Mouse (Mus musculus) hindbrain, embryonic 15.5 days (tissue): ENCODE measurements around the gene Npas3. TPM values are rescaled to one million over a fixed set of nuclear protein-coding genes. Genes with fewer than 3 reads are reported as not detected.

Experiments used
- ATAC-seq: fragments of 200-750 bp; cut with Nextera tagmentation; 2 replicates; pipeline ENCODE4 v1.8.0; 2017; ENCODE audit warnings: low read depth, moderate number of reproducible peaks, moderate TSS enrichment; ENCODE audit not compliant: low FRiP score
- H3K27ac ChIP-seq: fragments of 300-500 bp; sonication (generic); replicated peaks from 2 replicates; pipeline ENCODE4 v1.5.1; 2015; ENCODE audit warnings: mild to moderate bottlenecking, inconsistent platforms
- H3K27me3 ChIP-seq: fragments of 300-500 bp; sonication (generic); 2 replicates; pipeline ENCODE4 v1.6.1; 2015; ENCODE audit warnings: control low read depth, inconsistent platforms
- H3K36me3 ChIP-seq: fragments of 300-500 bp; sonication (generic); 2 replicates; pipeline ENCODE4 v1.6.1; 2015; ENCODE audit warnings: control low read depth, inconsistent platforms
- H3K4me1 ChIP-seq: fragments of 300-500 bp; sonication (generic); replicated peaks from 2 replicates; pipeline ENCODE4 v1.6.1; 2015; ENCODE audit warnings: control low read depth, inconsistent platforms
- H3K4me2 ChIP-seq: fragments of 300-500 bp; sonication (generic); 2 replicates; pipeline ENCODE4 v1.6.1; 2015; ENCODE audit warnings: moderate library complexity, mild to moderate bottlenecking, inconsistent platforms
- H3K4me3 ChIP-seq: fragments of 300-500 bp; sonication (generic); 2 replicates; pipeline ENCODE4 v1.5.1; 2015; ENCODE audit warnings: mild to moderate bottlenecking, inconsistent platforms
- H3K9ac ChIP-seq: fragments of 300-500 bp; sonication (generic); 2 replicates; pipeline ENCODE4 v1.6.1; 2015; ENCODE audit warnings: inconsistent platforms
- H3K9me3 ChIP-seq: fragments of 300-500 bp; sonication (generic); 2 replicates; pipeline ENCODE4 v1.6.1; 2016; ENCODE audit warnings: control low read depth, inconsistent platforms
- WGBS: fragments of 180-500 bp; shearing (Covaris S2); methylation state at CpG from one replicate; pipeline ENCODE4 v1.1.7; 2015; 5-methylcytosine and 5-hydroxymethylcytosine counted together
- polyA plus RNA-seq: library from polyadenylated mRNA; unstranded; fragments of >200 nt; fragmentation: Nextera tagmentation; extraction: Ambion mirVana; gene quantifications from 2 replicates; pipeline ENCODE4 v1.2.1, GENCODE M21; 2015

Gene Npas3
- polyA plus RNA-seq, 1 experiment from 2014 or later, result 27.1 TPM

- H3K27me3 ChIP-seq, result no peaks in the 10 kb centered on the region
- H3K36me3 ChIP-seq, result no peaks in the 10 kb centered on the region
- H3K27ac ChIP-seq, result no peak overlapping the region
- no peak overlapping the region for H3K4me3 ChIP-seq
- no peak overlapping the region for H3K9ac ChIP-seq
- WGBS, result 47% methylated on average over 15 of the region's 15 CpGs
- H3K9me3 ChIP-seq, result no peaks in the 10 kb centered on the region
- ATAC-seq, result no peak
- peaks cover 2% of the 10 kb centered on the region; the same call in 1 of the 2 replicates for H3K4me1 ChIP-seq
- no peak overlapping the region for H3K4me2 ChIP-seq
These were observed 796.3 kb downstream of the Npas3 start for GRCm38 (mm10) chr12:54044606-54045334.

- WGBS, result 74% methylated on average over 4 of the region's 4 CpGs
- no peak for ATAC-seq
- no peaks in the 10 kb centered on the region for H3K36me3 ChIP-seq
These were observed 796.9 kb downstream of the Npas3 start for GRCm38 (mm10) chr12:54045360-54045759.

GRCm38 (mm10) chr12:54046824-54047223, 798.3 kb downstream of the Npas3 start:
- no peaks in the 10 kb centered on the region for H3K36me3 ChIP-seq
- 45% methylated on average over 6 of the region's 6 CpGs for WGBS
- no peak overlapping the region for H3K4me2 ChIP-seq
- no peak overlapping the region for H3K27ac ChIP-seq
- ATAC-seq, result no peak
- peaks cover 2% of the 10 kb centered on the region; the same call in 1 of the 2 replicates for H3K4me1 ChIP-seq
- no peaks in the 10 kb centered on the region for H3K27me3 ChIP-seq
- H3K9me3 ChIP-seq, result no peaks in the 10 kb centered on the region
- no peak overlapping the region for H3K4me3 ChIP-seq
- H3K9ac ChIP-seq, result no peak overlapping the region

More at GRCm38 (mm10) chr12:54045360-54045759, 796.9 kb downstream of the Npas3 start:
- Histone ChIP-seq H3K27ac (no peak overlapping the region), H3K4me1 (peaks cover 2% of the 10 kb centered on the region; the same call in 1 of the 2 replicates), H3K9ac (no peak overlapping the region), H3K4me2 (no peak overlapping the region), H3K4me3 (no peak overlapping the region), H3K27me3 (no peaks in the 10 kb centered on the region), H3K9me3 (no peaks in the 10 kb centered on the region)

- no peak overlapping the region for H3K27ac ChIP-seq
- no peak overlapping the region for H3K4me2 ChIP-seq
- H3K9ac ChIP-seq, result no peak overlapping the region
- peaks cover 11% of the 10 kb centered on the region for H3K4me1 ChIP-seq
- 63% methylated on average over 5 of the region's 5 CpGs for WGBS
- no peaks in the 10 kb centered on the region for H3K9me3 ChIP-seq
- no peak for ATAC-seq
- no peaks in the 10 kb centered on the region for H3K36me3 ChIP-seq
- H3K27me3 ChIP-seq, result no peaks in the 10 kb centered on the region
- H3K4me3 ChIP-seq, result no peak overlapping the region
These were observed 799.6 kb downstream of the Npas3 start for GRCm38 (mm10) chr12:54048126-54048525.

- Histone ChIP-seq H3K4me2 (no peak overlapping the region), H3K4me3 (no peak overlapping the region), H3K9ac (no peak overlapping the region), H3K36me3 (no peaks in the 10 kb centered on the region), H3K4me1 (peaks cover 17% of the 10 kb centered on the region), H3K27me3 (no peaks in the 10 kb centered on the region), H3K9me3 (no peaks in the 10 kb centered on the region), H3K27ac (no peak overlapping the region)
- no peak for ATAC-seq
- 68% methylated on average over 4 of the region's 4 CpGs for WGBS
These were observed 801.4 kb downstream of the Npas3 start for GRCm38 (mm10) chr12:54049926-54050325.

- Histone ChIP-seq H3K36me3 (no peaks in the 10 kb centered on the region), H3K27me3 (no peaks in the 10 kb centered on the region), H3K4me2 (no peak overlapping the region), H3K4me1 (peaks cover 15% of the 10 kb centered on the region), H3K9ac (no peak overlapping the region), H3K4me3 (no peak overlapping the region), H3K27ac (0 out of 2 replicates have a peak overlapping the region, but pooled peaks have one; percentile 19), H3K9me3 (no peaks in the 10 kb centered on the region)
- ATAC-seq, result peak; percentile 30; the same call in 1 of the 2 replicates
- WGBS, result 7% methylated on average over 3 of the region's 3 CpGs
These were observed 804.5 kb downstream of the Npas3 start for GRCm38 (mm10) chr12:54052939-54053338.

- H3K36me3 ChIP-seq, result no peaks in the 10 kb centered on the region
- peaks cover 15% of the 10 kb centered on the region for H3K4me1 ChIP-seq
- no peaks in the 10 kb centered on the region for H3K27me3 ChIP-seq
- H3K9me3 ChIP-seq, result no peaks in the 10 kb centered on the region
- peak overlapping the region; percentile 37; the same call in 1 of the 2 replicates for H3K27ac ChIP-seq
- H3K9ac ChIP-seq, result no peak overlapping the region
- no peak overlapping the region for H3K4me3 ChIP-seq
- no peak overlapping the region for H3K4me2 ChIP-seq
- peak; percentile 51; the same call in 1 of the 2 replicates for ATAC-seq
- 74% methylated on average over 6 of the region's 6 CpGs for WGBS
These were observed 805.1 kb downstream of the Npas3 start for GRCm38 (mm10) chr12:54053598-54053997.

GRCm38 (mm10) chr12:54060732-54061131, 812.3 kb downstream of the Npas3 start:
- no peaks in the 10 kb centered on the region for H3K36me3 ChIP-seq
- ATAC-seq, result peak; percentile 80
- no peaks in the 10 kb centered on the region for H3K27me3 ChIP-seq
- no peak overlapping the region for H3K27ac ChIP-seq
- no peaks in the 10 kb centered on the region for H3K9me3 ChIP-seq
- H3K4me1 ChIP-seq, result peaks cover 12% of the 10 kb centered on the region
- WGBS, result 15% methylated on average over 8 of the region's 8 CpGs
- H3K9ac ChIP-seq, result no peak overlapping the region
- H3K4me2 ChIP-seq, result no peak overlapping the region
- no peak overlapping the region for H3K4me3 ChIP-seq

- Histone ChIP-seq H3K27ac (no peak overlapping the region), H3K4me2 (no peak overlapping the region), H3K4me1 (peaks cover 12% of the 10 kb centered on the region), H3K36me3 (no peaks in the 10 kb centered on the region), H3K9ac (no peak overlapping the region), H3K4me3 (no peak overlapping the region), H3K9me3 (no peaks in the 10 kb centered on the region), H3K27me3 (no peaks in the 10 kb centered on the region)
- WGBS, result 63% methylated on average over 6 of the region's 6 CpGs
- ATAC-seq, result peak; percentile 46; the same call in 1 of the 2 replicates
These were observed 812.7 kb downstream of the Npas3 start for GRCm38 (mm10) chr12:54061168-54061567.

- Histone ChIP-seq H3K27me3 (peaks cover 7% of the 10 kb centered on the region; the same call in 1 of the 2 replicates), H3K27ac (no peak overlapping the region), H3K4me1 (peaks cover 23% of the 10 kb centered on the region), H3K9ac (no peak overlapping the region), H3K4me3 (no peak overlapping the region), H3K4me2 (no peak overlapping the region), H3K36me3 (no peaks in the 10 kb centered on the region), H3K9me3 (no peaks in the 10 kb centered on the region)
- 73% methylated on average over 16 of the region's 16 CpGs for WGBS
- no peak for ATAC-seq
These were observed 816.5 kb downstream of the Npas3 start for GRCm38 (mm10) chr12:54064986-54065385.

- no peak overlapping the region for H3K4me2 ChIP-seq
- no peak overlapping the region for H3K27ac ChIP-seq
- peaks cover 7% of the 10 kb centered on the region; the same call in 1 of the 2 replicates for H3K27me3 ChIP-seq
- H3K4me3 ChIP-seq, result no peak overlapping the region
- H3K9me3 ChIP-seq, result no peaks in the 10 kb centered on the region
- H3K36me3 ChIP-seq, result no peaks in the 10 kb centered on the region
- H3K9ac ChIP-seq, result no peak overlapping the region
- ATAC-seq, result no peak
- WGBS, result 78% methylated on average over 11 of the region's 11 CpGs
- H3K4me1 ChIP-seq, result peaks cover 17% of the 10 kb centered on the region
These were observed 817.1 kb downstream of the Npas3 start for GRCm38 (mm10) chr12:54065607-54066006.

- Histone ChIP-seq H3K9ac (0 out of 2 replicates have a peak overlapping the region, but pooled peaks have one; percentile 15), H3K4me3 (peak overlapping the region; percentile 37), H3K27me3 (peaks cover 7% of the 10 kb centered on the region; the same call in 1 of the 2 replicates), H3K4me2 (peak overlapping the region; percentile 57), H3K4me1 (peaks cover 12% of the 10 kb centered on the region), H3K9me3 (no peaks in the 10 kb centered on the region), H3K36me3 (no peaks in the 10 kb centered on the region), H3K27ac (no peak overlapping the region)
- WGBS, result 30% methylated on average over 14 of the region's 14 CpGs
- no peak for ATAC-seq
These were observed 818.9 kb downstream of the Npas3 start for GRCm38 (mm10) chr12:54067419-54067818.
